ENCODE assay signal across 15 mouse cellular contexts in genomic region chr1:134512584-134512983, GRCm38 (mm10). TPM values are rescaled to one million over a fixed set of nuclear protein-coding genes. Genes with fewer than 3 reads are reported as not detected.
A peak's percentile ranks its signal among the peaks of the same experiment; 100 is the strongest.
DNase-seq lines count a peak whose midpoint lies in the region; ATAC-seq lines count a peak whose summit lies in the region.
"Had no signal": no experiment of that assay in that cellular context is flagged by ENCODE, and none has a peak within 500 bp of the region (broad histone marks: within the 10 kb centered on the region; RNA-seq: fewer than 3 reads in every experiment).

No protein-coding gene starts in this region.

- intact Hi-C loops in heart, postnatal 25 days (cut with DNase I) = no loop called here

- peak overlapping the region; percentile 68; the same call in 1 of the 2 replicates for H3K4me3 ChIP-seq in heart, embryonic 10.5 days
- H3K4me3 ChIP-seq in limb, embryonic 12.5 days (replicated peaks) = no peak overlapping the region
- H3K4me3 ChIP-seq in limb, embryonic 10.5 days = no peak overlapping the region
- no peak overlapping the region for H3K4me3 ChIP-seq in embryonic facial prominence, embryonic 15.5 days (replicated peaks)
- no peak overlapping the region for H3K4me3 ChIP-seq in neural tube, embryonic 13.5 days

- 52% methylated on average over 6 of the region's 6 CpGs for WGBS in heart, embryonic 10.5 days
- 38% methylated on average over 6 of the region's 6 CpGs for WGBS in limb, embryonic 12.5 days
- WGBS in limb, embryonic 10.5 days = 58% methylated on average over 6 of the region's 6 CpGs
- WGBS in embryonic facial prominence, embryonic 15.5 days = 49% methylated on average over 6 of the region's 6 CpGs
- 50% methylated on average over 6 of the region's 6 CpGs for WGBS in neural tube, embryonic 13.5 days

- no peaks in the 10 kb centered on the region for H3K9me3 ChIP-seq in heart, embryonic 10.5 days
- no peaks in the 10 kb centered on the region for H3K9me3 ChIP-seq in limb, embryonic 12.5 days
- H3K9me3 ChIP-seq in limb, embryonic 10.5 days (replicated peaks) = no peaks in the 10 kb centered on the region
- no peaks in the 10 kb centered on the region for H3K9me3 ChIP-seq in embryonic facial prominence, embryonic 15.5 days (replicated peaks)
- no peaks in the 10 kb centered on the region for H3K9me3 ChIP-seq in neural tube, embryonic 13.5 days
- H3K9me3 ChIP-seq: limb, embryonic 15.5 days had no signal

- peaks cover 18% of the 10 kb centered on the region for H3K36me3 ChIP-seq in heart, embryonic 10.5 days
- peaks cover 15% of the 10 kb centered on the region for H3K36me3 ChIP-seq in limb, embryonic 12.5 days
- H3K36me3 ChIP-seq in limb, embryonic 10.5 days = peaks cover 13% of the 10 kb centered on the region
- peaks cover 11% of the 10 kb centered on the region for H3K36me3 ChIP-seq in embryonic facial prominence, embryonic 15.5 days
- H3K36me3 ChIP-seq in neural tube, embryonic 13.5 days = peaks cover 17% of the 10 kb centered on the region

- peak overlapping the region; percentile 78 for H3K4me2 ChIP-seq in limb, embryonic 12.5 days
- 0 out of 2 replicates have a peak overlapping the region, but pooled peaks have one; percentile 79 for H3K4me2 ChIP-seq in embryonic facial prominence, embryonic 15.5 days (replicated peaks)
- peak overlapping the region; percentile 64; the same call in 1 of the 2 replicates for H3K4me2 ChIP-seq in neural tube, embryonic 13.5 days

- H3K27me3 ChIP-seq in heart, embryonic 10.5 days (ENCODE audit: insufficient read depth, poor library complexity, severe bottlenecking) = peaks cover 39% of the 10 kb centered on the region
- peaks cover 38% of the 10 kb centered on the region for H3K27me3 ChIP-seq in limb, embryonic 12.5 days
- peaks cover 48% of the 10 kb centered on the region for H3K27me3 ChIP-seq in limb, embryonic 10.5 days (ENCODE audit: low read depth, poor library complexity, severe bottlenecking)
- H3K27me3 ChIP-seq in embryonic facial prominence, embryonic 15.5 days = peaks cover 13% of the 10 kb centered on the region
- H3K27me3 ChIP-seq in neural tube, embryonic 13.5 days = peaks cover 39% of the 10 kb centered on the region

- H3K27ac ChIP-seq in heart, embryonic 10.5 days = no peak overlapping the region
- no peak overlapping the region for H3K27ac ChIP-seq in limb, embryonic 12.5 days
- no peak overlapping the region for H3K27ac ChIP-seq in limb, embryonic 10.5 days
- H3K27ac ChIP-seq in embryonic facial prominence, embryonic 15.5 days (replicated peaks) = no peak overlapping the region
- H3K27ac ChIP-seq in neural tube, embryonic 13.5 days (replicated peaks) = 0 out of 2 replicates have a peak overlapping the region, but pooled peaks have one; percentile 1
- H3K27ac ChIP-seq: gastrocnemius, adult 2 months had no signal

- DNase-seq in heart, embryonic 10.5 days (ENCODE audit: low spot score) = no peak
- no peak for DNase-seq in heart, postnatal 25 days (ENCODE audit: low spot score)
- DNase-seq in limb, embryonic 10.5 days (ENCODE audit: low spot score) = no peak
- DNase-seq in embryo, embryonic 10.5 days (ENCODE audit: low spot score) = no peak
- DNase-seq in embryo, embryonic 11 days = no peak
- DNase-seq: adrenal gland, adult 8-10 months; cerebellum, adult 11 months; kidney, adult 8-10 months had no signal

- H3K9ac ChIP-seq in limb, embryonic 12.5 days (replicated peaks) = no peak overlapping the region
- no peak overlapping the region for H3K9ac ChIP-seq in embryonic facial prominence, embryonic 15.5 days
- H3K9ac ChIP-seq in neural tube, embryonic 13.5 days = no peak overlapping the region

- ATAC-seq in limb, embryonic 12.5 days (ENCODE audit: insufficient number of reproducible peaks, insufficient read depth, low FRiP score, low TSS enrichment, low read depth) = no peak
- ATAC-seq in embryonic facial prominence, embryonic 15.5 days (ENCODE audit: insufficient number of reproducible peaks, low FRiP score, low TSS enrichment, low read depth) = no peak
- ATAC-seq in neural tube, embryonic 13.5 days (ENCODE audit: low read depth) = peak; percentile 58

- peaks cover 22% of the 10 kb centered on the region for H3K4me1 ChIP-seq in heart, embryonic 10.5 days
- peaks cover 31% of the 10 kb centered on the region for H3K4me1 ChIP-seq in limb, embryonic 12.5 days (replicated peaks)
- H3K4me1 ChIP-seq in limb, embryonic 10.5 days = peaks cover 26% of the 10 kb centered on the region
- H3K4me1 ChIP-seq in embryonic facial prominence, embryonic 15.5 days = peaks cover 29% of the 10 kb centered on the region
- H3K4me1 ChIP-seq in neural tube, embryonic 13.5 days (replicated peaks) = peaks cover 35% of the 10 kb centered on the region

RNA-seq across cellular contexts. Expression of gene Rabif, which starts 18.1 kb away (rescaled TPM):
- 37.9 and 40.3 TPM in 2 replicates for polyA plus RNA-seq in heart, embryonic 10.5 days (2016; fragmentation: Nextera tagmentation; extraction: Ambion mirVana)
- 1 to 10 TPM; 8.4 to 8.9 TPM for total RNA-seq in heart, postnatal 25 days (2021)
- polyA plus RNA-seq in limb, embryonic 12.5 days (2016; fragmentation: Nextera tagmentation; extraction: Ambion mirVana) = 32.6 and 34.1 TPM in 2 replicates
- 36.6 and 38.2 TPM in 2 replicates for polyA plus RNA-seq in limb, embryonic 10.5 days (2016; fragmentation: Nextera tagmentation; extraction: Ambion mirVana)
- polyA plus RNA-seq in embryonic facial prominence, embryonic 15.5 days (2015; fragmentation: Nextera tagmentation; extraction: Ambion mirVana) = 41.0 and 41.4 TPM in 2 replicates
- 65.1 and 67.4 TPM in 2 replicates for polyA plus RNA-seq in neural tube, embryonic 13.5 days (2015; fragmentation: Nextera tagmentation; extraction: Ambion mirVana)

RNA-seq across cellular contexts. Expression of gene Mgat4e, which starts 36.9 kb away (rescaled TPM):
- not detected in 2 replicates for polyA plus RNA-seq in heart, embryonic 10.5 days (2016; fragmentation: Nextera tagmentation; extraction: Ambion mirVana)
- total RNA-seq in heart, postnatal 25 days (2021) = not detected
- not detected in 2 replicates for polyA plus RNA-seq in limb, embryonic 12.5 days (2016; fragmentation: Nextera tagmentation; extraction: Ambion mirVana)
- polyA plus RNA-seq in limb, embryonic 10.5 days (2016; fragmentation: Nextera tagmentation; extraction: Ambion mirVana) = not detected in 2 replicates
- polyA plus RNA-seq in embryonic facial prominence, embryonic 15.5 days (2015; fragmentation: Nextera tagmentation; extraction: Ambion mirVana) = not detected in 2 replicates
- polyA plus RNA-seq in neural tube, embryonic 13.5 days (2015; fragmentation: Nextera tagmentation; extraction: Ambion mirVana) = not detected in 2 replicates
- total RNA-seq: adrenal gland, adult 8-10 months; gastrocnemius, adult 2 months; layer of hippocampus, postnatal 10 days had no signal
- polyA plus RNA-seq: limb, embryonic 15.5 days; thymus, postnatal 0 days had no signal

RNA-seq across cellular contexts. Expression of gene Kdm5b, which starts 47.4 kb away (rescaled TPM):
- polyA plus RNA-seq in heart, embryonic 10.5 days (2016; fragmentation: Nextera tagmentation; extraction: Ambion mirVana) = 28.9 and 42.5 TPM in 2 replicates
- 10 to 100 TPM; 17.0 to 20.6 TPM for total RNA-seq in heart, postnatal 25 days (2021)
- 105 and 111 TPM in 2 replicates for polyA plus RNA-seq in limb, embryonic 12.5 days (2016; fragmentation: Nextera tagmentation; extraction: Ambion mirVana)
- 67.1 and 81.9 TPM in 2 replicates for polyA plus RNA-seq in limb, embryonic 10.5 days (2016; fragmentation: Nextera tagmentation; extraction: Ambion mirVana)
- 73.5 and 76.0 TPM in 2 replicates for polyA plus RNA-seq in embryonic facial prominence, embryonic 15.5 days (2015; fragmentation: Nextera tagmentation; extraction: Ambion mirVana)
- 90.2 and 98.9 TPM in 2 replicates for polyA plus RNA-seq in neural tube, embryonic 13.5 days (2015; fragmentation: Nextera tagmentation; extraction: Ambion mirVana)

RNA-seq across cellular contexts. Expression of gene Klhl12, which starts 57.3 kb away (rescaled TPM):
- 23.8 and 25.1 TPM in 2 replicates for polyA plus RNA-seq in heart, embryonic 10.5 days (2016; fragmentation: Nextera tagmentation; extraction: Ambion mirVana)
- 10 to 100 TPM; 19.1 to 20.5 TPM for total RNA-seq in heart, postnatal 25 days (2021)
- 35.0 and 37.8 TPM in 2 replicates for polyA plus RNA-seq in limb, embryonic 12.5 days (2016; fragmentation: Nextera tagmentation; extraction: Ambion mirVana)
- polyA plus RNA-seq in limb, embryonic 10.5 days (2016; fragmentation: Nextera tagmentation; extraction: Ambion mirVana) = 41.6 and 43.7 TPM in 2 replicates
- 25.6 and 27.6 TPM in 2 replicates for polyA plus RNA-seq in embryonic facial prominence, embryonic 15.5 days (2015; fragmentation: Nextera tagmentation; extraction: Ambion mirVana)
- polyA plus RNA-seq in neural tube, embryonic 13.5 days (2015; fragmentation: Nextera tagmentation; extraction: Ambion mirVana) = 31.4 and 35.5 TPM in 2 replicates
